ENCODE assay signal across 9 mouse cellular contexts in the genomic region with DNA sequence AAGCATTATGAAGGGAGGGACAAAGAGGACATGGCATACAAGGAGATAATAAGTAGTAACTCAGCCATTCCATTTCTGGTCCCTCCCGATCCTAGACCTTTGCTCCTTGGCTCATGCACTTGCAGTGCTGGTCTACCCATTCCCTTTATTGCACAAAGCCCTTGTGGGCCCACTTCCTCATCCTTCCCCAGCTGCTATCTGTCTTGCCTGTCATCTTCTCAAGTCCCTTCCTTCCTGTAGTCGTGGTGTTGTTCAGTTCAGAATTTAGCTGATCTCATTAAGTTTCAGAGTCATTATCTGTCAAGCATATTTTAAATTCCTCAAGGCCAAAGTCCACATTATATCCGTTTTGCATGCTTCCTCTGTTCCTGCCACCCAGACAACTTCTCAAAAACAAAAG. TPM values are rescaled to one million over a fixed set of nuclear protein-coding genes. Genes with fewer than 3 reads are reported as not detected.
DNase-seq lines count a peak whose midpoint lies in the region; ATAC-seq and TF ChIP-seq lines count a peak whose summit lies in the region.
"Had no signal": no experiment of that assay in that cellular context is flagged by ENCODE, and none has a peak within 500 bp of the region (broad histone marks: within the 10 kb centered on the region; RNA-seq: fewer than 3 reads in every experiment).

No protein-coding gene starts in this region.

- H3K4me3 ChIP-seq in liver, adult 2 months (ENCODE audit: insufficient read depth, low read depth, low read length), result no peak overlapping the region
- H3K4me3 ChIP-seq in stomach, embryonic 15.5 days (replicated peaks), result no peak overlapping the region
- H3K4me3 ChIP-seq: hindbrain, embryonic 15.5 days had no signal

- no peak overlapping the region for H3K4me2 ChIP-seq in stomach, embryonic 15.5 days
- H3K4me2 ChIP-seq: hindbrain, embryonic 15.5 days had no signal

- no peak for TF ChIP-seq CTCF in liver, adult 2 months (IDR thresholded peaks at IDR 0.05; ENCODE audit: low read depth, low read length)

- H3K9me3 ChIP-seq in stomach, embryonic 15.5 days, result no peaks in the 10 kb centered on the region

- no peak overlapping the region for H3K9ac ChIP-seq in liver, adult 2 months (ENCODE audit: low read depth, low read length)
- no peak overlapping the region for H3K9ac ChIP-seq in stomach, embryonic 15.5 days
- H3K9ac ChIP-seq: hindbrain, embryonic 15.5 days had no signal

- WGBS in liver, adult 2 months, result 38% methylated on average over 3 of the region's 3 CpGs
- WGBS in stomach, embryonic 15.5 days, result 16% methylated on average over 3 of the region's 3 CpGs

- no peak for TF ChIP-seq POLR2A in liver, adult 2 months (IDR thresholded peaks at IDR 0.05; ENCODE audit: extremely low read depth, insufficient read depth, low read length)

- DNase-seq in spleen, postnatal 36 days (ENCODE audit: low spot score in 2 of 2), result peak; percentile 40 to 54
- DNase-seq in spleen, adult 12 weeks (ENCODE audit: low spot score), result no peak
- DNase-seq in heart, postnatal 4 days, result peak; percentile 23
- DNase-seq in liver, adult 2 months (ENCODE audit: extremely low read depth, low read depth, low spot score), result peak; percentile 68
- no peak for DNase-seq in layer of hippocampus, postnatal 36 days
- DNase-seq in urinary bladder, postnatal 4 days (ENCODE audit: low spot score in 2 of 2), result no peak
- DNase-seq in layer of hippocampus, postnatal 10 days (ENCODE audit: low spot score in 2 of 2), result no peak

- no peaks in the 10 kb centered on the region for H3K27me3 ChIP-seq in liver, adult 2 months (ENCODE audit: control insufficient read depth, insufficient read depth, low read length)
- H3K27me3 ChIP-seq in stomach, embryonic 15.5 days (replicated peaks), result no peaks in the 10 kb centered on the region
- H3K27me3 ChIP-seq: hindbrain, embryonic 15.5 days had no signal

- no peak; the same call in 1 of the 2 replicates for ATAC-seq in stomach, embryonic 15.5 days (ENCODE audit: insufficient read depth, low FRiP score, low read depth)

- H3K27ac ChIP-seq in liver, adult 2 months (replicated peaks; ENCODE audit: insufficient read depth, low read depth, low read length), result peak overlapping the region; percentile 15
- H3K27ac ChIP-seq in stomach, embryonic 15.5 days, result peak overlapping the region; percentile 26
- H3K27ac ChIP-seq: hindbrain, embryonic 15.5 days had no signal

- H3K36me3 ChIP-seq in liver, adult 2 months (ENCODE audit: control insufficient read depth, insufficient read depth, low read length), result no peaks in the 10 kb centered on the region
- no peaks in the 10 kb centered on the region for H3K36me3 ChIP-seq in stomach, embryonic 15.5 days
- H3K36me3 ChIP-seq: hindbrain, embryonic 15.5 days had no signal

- peaks cover 4% of the 10 kb centered on the region; the same call in 1 of the 2 replicates for H3K4me1 ChIP-seq in liver, adult 2 months (ENCODE audit: control insufficient read depth, insufficient read depth, low read length)
- H3K4me1 ChIP-seq in stomach, embryonic 15.5 days, result peaks cover 8% of the 10 kb centered on the region; the same call in 1 of the 2 replicates
- H3K4me1 ChIP-seq: hindbrain, embryonic 15.5 days had no signal

- no peaks in the 10 kb centered on the region; the same call in 1 of the 2 replicates for H3K79me2 ChIP-seq in liver, adult 2 months (ENCODE audit: control insufficient read depth, insufficient read depth, low read length)

RNA-seq across cellular contexts. Expression of gene Dse, which starts 9.5 kb away (rescaled TPM):
- total RNA-seq in heart, postnatal 4 days (2021), result 10 to 100 TPM; 10.3 to 10.6 TPM
- 12.5 and 15.2 TPM in 2 replicates for total RNA-seq in liver, adult 2 months (2014; rRNA removed)
- polyA plus RNA-seq in liver, adult 2 months (2012; rRNA removed), result 1.9 and 4.4 TPM in 2 replicates
- 16.7 and 19.2 TPM in 2 replicates for polyA plus RNA-seq in stomach, embryonic 15.5 days (2015; fragmentation: Nextera tagmentation; extraction: Ambion mirVana)
- 1 to 10 TPM; 7.8 TPM for total RNA-seq in layer of hippocampus, postnatal 36 days (2021)
- total RNA-seq in layer of hippocampus, postnatal 10 days (2021), result 1 to 10 TPM; 9.4 to 9.6 TPM

Comparison
In these comparisons a context has a peak if more than half of its experiments do, and no peak if none do; other contexts are left out.
1. DNase-seq: peak in spleen, postnatal 36 days (2 of 2), heart, postnatal 4 days (single experiment) and liver, adult 2 months (single experiment); none in spleen, adult 12 weeks (single experiment), layer of hippocampus, postnatal 36 days (0 of 2), urinary bladder, postnatal 4 days (0 of 2) and layer of hippocampus, postnatal 10 days (0 of 2).